Mouse (Mus musculus) hindbrain, embryonic 14.5 days (tissue): Measurements from ENCODE around the gene Pnma3. TPM values are rescaled to one million over a fixed set of nuclear protein-coding genes. Genes with fewer than 3 reads are reported as not detected.
"Not testable (repeated sequence)": the region's sequence is repeated elsewhere in the genome, so short reads cannot be mapped to it uniquely, and the experiment has no call there.

ENCODE experiments used
- ATAC-seq: fragments of 200-750 bp; cut with Nextera tagmentation; 2 replicates; pipeline ENCODE4 v1.8.0; 2017; ENCODE audit warnings: moderate number of reproducible peaks, mild to moderate bottlenecking, moderate TSS enrichment, moderate library complexity; ENCODE audit not compliant: low FRiP score
- DNase-seq: peaks from one replicate; pipeline ENCODE4 v3.0.0-alpha.2; 2015; ENCODE audit warnings: low spot score
- H3K27ac ChIP-seq: fragments of 300-500 bp; sonication (generic); 2 replicates; pipeline ENCODE4 v1.5.1; 2014; ENCODE audit warnings: mild to moderate bottlenecking, moderate library complexity
- H3K27me3 ChIP-seq: fragments of 300-500 bp; sonication (generic); 2 replicates; pipeline ENCODE4 v1.6.1; 2014; ENCODE audit warnings: mild to moderate bottlenecking, low read length, mixed read lengths; ENCODE audit not compliant: control insufficient read depth, insufficient read depth
- H3K36me3 ChIP-seq: fragments of 300-500 bp; sonication (generic); replicated peaks from 2 replicates; pipeline ENCODE4 v1.6.1; 2014; ENCODE audit not compliant: control insufficient read depth, insufficient read depth
- H3K4me1 ChIP-seq: fragments of 300-500 bp; sonication (generic); replicated peaks from 2 replicates; pipeline ENCODE4 v1.6.1; 2014; ENCODE audit warnings: antibody characterized with exemption, low read length, mixed read lengths; ENCODE audit not compliant: control insufficient read depth, insufficient read depth
- H3K4me2 ChIP-seq: fragments of 300-500 bp; sonication (generic); replicated peaks from 2 replicates; pipeline ENCODE4 v1.6.1; 2014; ENCODE audit warnings: mild to moderate bottlenecking, moderate library complexity
- H3K4me3 ChIP-seq: fragments of 300-500 bp; sonication (generic); replicated peaks from 2 replicates; pipeline ENCODE4 v1.5.1; 2014; ENCODE audit warnings: mild to moderate bottlenecking, low read length
- H3K9ac ChIP-seq: fragments of 300-500 bp; sonication (generic); 2 replicates; pipeline ENCODE4 v1.6.1; 2014
- H3K9me3 ChIP-seq: fragments of 300-500 bp; sonication (generic); 2 replicates; pipeline ENCODE4 v1.6.1; 2016; ENCODE audit warnings: low read length; ENCODE audit not compliant: control insufficient read depth
- WGBS: fragments of 180-500 bp; shearing (Covaris S2); extraction: QIAGEN DNeasy Blood & Tissue Kit; methylation state at CpG from one replicate; pipeline ENCODE4 v1.1.7; 2014; 5-methylcytosine and 5-hydroxymethylcytosine counted together
- polyA plus RNA-seq: library from polyadenylated mRNA; unstranded; fragments of >200 nt; fragmentation: Nextera tagmentation; extraction: Ambion mirVana; gene quantifications from 2 replicates; pipeline ENCODE4 v1.2.1, GENCODE M21; 2014

The Pnma3 gene
- 2.8 and 4.4 TPM in 2 replicates for polyA plus RNA-seq

DNA sequence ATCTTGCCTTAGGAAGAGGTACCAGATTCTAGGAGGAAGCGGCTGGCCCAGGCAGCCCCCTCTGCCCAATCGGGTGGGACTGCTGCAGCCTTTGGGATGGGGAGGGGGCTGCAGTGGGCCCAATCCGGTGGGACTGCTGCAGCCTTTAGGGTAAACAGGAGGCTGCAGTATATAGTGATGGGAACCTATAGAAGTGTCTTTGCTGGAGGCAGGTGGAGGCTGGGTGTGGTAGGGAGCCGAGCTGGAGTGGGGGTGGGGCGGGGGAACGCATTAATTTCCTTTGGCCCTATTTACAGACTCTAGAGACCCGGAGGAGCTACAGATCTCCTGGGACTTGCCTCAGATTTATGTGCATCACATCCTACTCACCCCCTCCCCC, at the start of gene Pnma3:
TSS of gene Pnma3 (plus strand) at position 373 of the 379 bp plus-strand sequence.
- Histone ChIP-seq H3K27ac (peak within 1 kb of the TSS; percentile 26; the same call in 1 of the 2 replicates), H3K27me3 (no peaks in the 10 kb centered on the region), H3K9me3 (no peaks in the 10 kb centered on the region), H3K36me3 (no peaks in the 10 kb centered on the region), H3K9ac (peak within 1 kb of the TSS; percentile 53), H3K4me2 (peak within 1 kb of the TSS; percentile 56), H3K4me3 (peak within 1 kb of the TSS; percentile 35), H3K4me1 (no peaks in the 10 kb centered on the region)
- peak; percentile 60; the same call in 1 of the 2 replicates for ATAC-seq
- DNase-seq = no peak
- 32% methylated on average over 7 of the region's 7 CpGs for whole genome bisulfite sequencing

DNA sequence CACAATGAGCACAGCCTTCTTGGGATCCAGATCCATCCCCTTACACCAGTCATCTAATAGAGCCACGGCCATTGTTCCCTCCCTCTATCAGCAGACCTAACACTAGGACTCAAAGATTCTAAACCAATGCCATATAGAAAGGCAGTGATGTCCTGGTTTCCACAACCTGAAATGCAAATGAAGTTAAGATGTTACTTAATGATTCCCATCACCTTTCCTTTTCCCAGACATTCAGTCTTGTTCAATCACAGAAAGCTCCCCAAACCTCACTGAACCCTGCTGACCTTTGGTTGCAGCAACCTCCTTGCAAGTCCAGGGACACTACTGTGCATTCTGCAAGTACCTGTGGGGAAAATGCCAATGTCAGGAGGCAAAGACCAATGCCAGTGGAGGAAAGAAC, 27.6 kb upstream of the Pnma3 start, which contains the start of gene Pnma5:
TSS of gene Pnma5 (minus strand) at position 101 of the 400 bp plus-strand sequence.
- Histone ChIP-seq H3K4me1 (no peaks in the 10 kb centered on the region), H3K27ac (no peak within 1 kb of the TSS), H3K4me3 (no peak within 1 kb of the TSS), H3K36me3 (no peaks in the 10 kb centered on the region), H3K27me3 (no peaks in the 10 kb centered on the region), H3K9ac (no peak within 1 kb of the TSS), H3K9me3 (no peaks in the 10 kb centered on the region), H3K4me2 (no peak within 1 kb of the TSS)
- DNase-seq (no peak), ATAC-seq (no peak)
- 94% methylated on average over 1 of the region's 1 CpGs for WGBS

DNA sequence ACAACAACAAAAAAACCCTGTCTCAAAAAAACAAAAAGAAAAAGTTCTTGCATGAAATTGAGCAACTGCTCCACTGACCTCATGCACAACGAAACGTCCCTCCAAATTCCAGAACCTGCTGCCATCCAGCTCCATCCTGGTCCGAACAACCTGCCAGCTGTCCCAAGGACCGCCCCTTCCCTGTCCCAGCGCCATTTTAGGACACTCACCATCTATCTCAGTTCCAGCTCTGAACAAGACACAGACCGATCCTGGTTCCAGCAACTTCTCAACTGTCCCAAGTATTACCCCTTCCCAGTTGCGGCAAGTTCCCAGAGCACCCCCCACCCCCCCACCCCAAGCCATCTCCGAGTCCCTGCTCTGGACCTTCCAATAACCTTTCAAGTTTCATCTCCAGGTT, 25.8 kb upstream of the Pnma3 start:
- ATAC-seq (no peak), DNase-seq (no peak)
- Histone ChIP-seq H3K4me3 (no peak overlapping the region), H3K36me3 (no peaks in the 10 kb centered on the region), H3K9ac (no peak overlapping the region), H3K4me2 (no peak overlapping the region), H3K27ac (no peak overlapping the region), H3K27me3 (no peaks in the 10 kb centered on the region), H3K9me3 (no peaks in the 10 kb centered on the region), H3K4me1 (no peaks in the 10 kb centered on the region)
- 83% methylated on average over 8 of the region's 8 CpGs for WGBS

- Histone ChIP-seq H3K27ac (no peak overlapping the region), H3K36me3 (no peaks in the 10 kb centered on the region), H3K9ac (no peak overlapping the region), H3K27me3 (no peaks in the 10 kb centered on the region), H3K4me1 (no peaks in the 10 kb centered on the region), H3K9me3 (no peaks in the 10 kb centered on the region), H3K4me3 (no peak overlapping the region), H3K4me2 (no peak overlapping the region)
- no peak for DNase-seq
- WGBS = 85% methylated on average over 12 of the region's 12 CpGs
- no peak for ATAC-seq
These were observed 24.9 kb upstream of the Pnma3 start for GRCm38 (mm10) chrX:73039666-73040065.

DNA sequence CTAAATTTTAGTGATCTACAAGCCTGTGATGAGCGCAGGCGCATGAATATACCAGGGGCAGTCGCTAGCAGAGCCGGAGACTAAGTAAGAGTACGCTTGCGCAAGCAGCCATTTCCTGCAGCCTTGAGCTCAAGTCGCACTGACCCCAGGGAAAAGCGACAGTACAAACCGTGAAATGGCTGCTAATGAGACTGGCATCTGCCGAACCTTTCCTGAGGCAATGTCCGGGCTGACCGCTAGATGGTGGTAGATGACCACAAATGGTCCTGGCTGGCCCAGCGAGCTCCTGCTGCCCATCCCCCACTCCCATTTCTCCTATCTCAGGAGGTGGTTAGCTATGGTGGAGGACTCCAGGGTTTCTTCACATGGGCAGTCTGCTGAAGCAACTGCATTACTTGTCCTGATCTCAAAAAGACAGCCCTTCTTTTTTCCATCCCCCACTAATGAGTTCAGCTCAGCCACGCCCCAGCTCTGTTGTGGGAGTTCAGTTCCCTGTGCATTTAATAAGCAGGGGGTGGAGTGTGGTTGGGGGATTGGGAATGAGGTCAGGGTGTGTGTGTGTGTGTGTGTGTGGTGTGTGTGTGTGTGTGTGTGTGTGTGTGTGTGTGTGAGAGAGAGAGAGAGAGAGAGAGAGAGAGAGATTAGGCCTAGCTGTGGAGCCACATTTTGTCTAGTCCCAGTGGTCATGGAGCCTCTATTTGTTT, 10.6 kb upstream of the Pnma3 start:
- no peaks in the 10 kb centered on the region for H3K27me3 ChIP-seq
- peak overlapping the region; percentile 27; the same call in 1 of the 2 replicates for H3K4me2 ChIP-seq
- no peaks in the 10 kb centered on the region for H3K36me3 ChIP-seq
- peak; percentile 99 for ATAC-seq
- 18% methylated on average over 14 of the region's 14 CpGs for WGBS
- no peaks in the 10 kb centered on the region for H3K9me3 ChIP-seq
- H3K27ac ChIP-seq = peak overlapping the region; percentile 57; the same call in 1 of the 2 replicates
- peak; percentile 95 for DNase-seq
- H3K4me3 ChIP-seq = no peak overlapping the region
- peak overlapping the region; percentile 18; the same call in 1 of the 2 replicates for H3K9ac ChIP-seq
- no peaks in the 10 kb centered on the region for H3K4me1 ChIP-seq

DNA sequence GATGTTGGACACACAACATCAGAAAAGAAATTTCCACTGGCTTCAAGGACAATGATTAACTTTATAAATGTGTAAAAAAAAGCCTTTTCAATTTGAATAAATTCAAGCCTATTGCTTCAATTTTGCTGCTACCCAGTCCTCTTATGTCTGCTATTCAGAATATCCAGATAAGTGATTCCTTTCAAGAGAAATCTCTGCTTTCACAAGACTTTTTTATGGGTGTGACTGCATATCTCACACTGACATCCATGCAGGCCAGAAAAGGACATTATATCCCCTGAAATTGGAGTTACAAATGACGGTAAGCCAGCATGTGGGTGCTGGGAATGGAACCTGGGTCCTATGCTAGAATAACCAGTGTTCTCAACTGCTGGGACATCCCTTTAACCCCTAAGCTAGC, 3.1 kb upstream of the Pnma3 start:
- H3K4me1 ChIP-seq = no peaks in the 10 kb centered on the region
- 91% methylated on average over 1 of the region's 1 CpGs for WGBS
- H3K27ac ChIP-seq = no peak overlapping the region
- no peaks in the 10 kb centered on the region for H3K9me3 ChIP-seq
- DNase-seq (no peak), ATAC-seq (no peak)
- H3K36me3 ChIP-seq = no peaks in the 10 kb centered on the region
- no peaks in the 10 kb centered on the region for H3K27me3 ChIP-seq
- H3K4me3 ChIP-seq = no peak overlapping the region
- no peak overlapping the region for H3K9ac ChIP-seq
- no peak overlapping the region for H3K4me2 ChIP-seq

GRCm38 (mm10) chrX:73062323-73062722, 2.3 kb upstream of the Pnma3 start:
- no peak overlapping the region for H3K4me2 ChIP-seq
- H3K4me3 ChIP-seq = no peak overlapping the region
- no peak overlapping the region for H3K27ac ChIP-seq
- ATAC-seq (no peak), DNase-seq (no peak)
- H3K9me3 ChIP-seq = no peaks in the 10 kb centered on the region
- H3K4me1 ChIP-seq = no peaks in the 10 kb centered on the region
- H3K36me3 ChIP-seq = no peaks in the 10 kb centered on the region
- 66% methylated on average over 5 of the region's 5 CpGs for WGBS
- H3K27me3 ChIP-seq = no peaks in the 10 kb centered on the region
- no peak overlapping the region for H3K9ac ChIP-seq

GRCm38 (mm10) chrX:73063512-73064414, 824 bp upstream of the Pnma3 start:
- 32% methylated on average over 24 of the region's 24 CpGs for WGBS
- H3K4me2 ChIP-seq = peak overlapping the region; percentile 56
- H3K9me3 ChIP-seq = no peaks in the 10 kb centered on the region
- peak; percentile 32 for DNase-seq
- H3K27ac ChIP-seq = peak overlapping the region; percentile 26; the same call in 1 of the 2 replicates
- H3K4me1 ChIP-seq = no peaks in the 10 kb centered on the region
- peak overlapping the region; percentile 35 for H3K4me3 ChIP-seq
- no peaks in the 10 kb centered on the region for H3K36me3 ChIP-seq
- ATAC-seq = peak; percentile 89
- H3K27me3 ChIP-seq = no peaks in the 10 kb centered on the region
- peak overlapping the region; percentile 53 for H3K9ac ChIP-seq

DNA sequence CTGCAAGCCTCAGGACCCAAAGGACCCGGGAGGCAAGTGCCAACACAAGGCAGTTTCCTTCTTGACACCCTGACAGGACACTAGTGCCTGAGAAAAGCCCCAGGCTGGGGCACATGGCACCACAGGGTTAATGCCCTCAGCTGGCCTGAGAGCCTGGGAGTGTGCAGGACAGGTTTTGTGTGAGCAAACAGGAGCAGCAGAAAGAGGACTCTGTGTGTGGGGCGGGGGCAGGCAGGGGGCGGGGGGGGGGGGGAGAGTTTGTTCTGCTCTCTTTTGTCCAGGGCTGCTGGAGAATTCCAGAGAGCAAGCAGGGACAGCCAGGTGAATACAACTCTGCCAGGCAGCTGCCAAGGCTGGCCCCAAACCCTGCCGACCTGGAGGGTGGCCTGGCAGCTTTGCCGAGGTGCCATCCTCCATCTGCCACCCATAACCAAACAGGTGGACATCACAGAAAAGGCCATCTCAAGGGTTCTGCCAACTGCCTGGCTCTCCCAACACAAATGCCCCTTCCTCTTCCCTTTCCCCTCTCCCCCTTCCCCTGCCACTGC, 2.3 kb downstream of the Pnma3 start:
- H3K4me3 ChIP-seq, H3K27me3 ChIP-seq, H3K9me3 ChIP-seq, H3K4me1 ChIP-seq, H3K36me3 ChIP-seq, H3K27ac ChIP-seq, H3K4me2 ChIP-seq, DNase-seq, H3K9ac ChIP-seq: not testable (repeated sequence)
- ATAC-seq = 0 out of 2 replicates have a peak, but pooled peaks have one; percentile 35
- WGBS = no CpG with 5 or more reads among the region's 5 CpGs
